Mouse (Mus musculus) small intestine, adult 10 weeks (tissue): ENCODE data around the gene Zfyve28. TPM values are rescaled to one million over a fixed set of nuclear protein-coding genes. Genes with fewer than 3 reads are reported as not detected.

ENCODE experiments used
- polyA plus RNA-seq: library from polyadenylated mRNA; stranded (reverse); fragments of 350-450 nt; fragmentation: Illumina TruSeq; extraction: RNeasy Lipid Tissue Mini Kit (QIAGEN cat#74804); gene quantifications from one replicate; pipeline ENCODE4 v1.2.3, GENCODE M21; 2014; ENCODE audit warnings: low replicate concordance

Zfyve28 gene
- polyA plus RNA-seq = not detected

GRCm38 (mm10) chr5:34288154-34288716 is at the start of gene Zfyve28, which contains the start of gene Cfap99:
TSS of gene Zfyve28 (minus strand) at chr5:34288449.
TSS of gene Cfap99 (plus strand) at chr5:34288600.

GRCm38 (mm10) chr5:34336097-34336774 is 48.0 kb upstream of the Zfyve28 start, which contains the start of gene Rnf4:
TSS of gene Rnf4 (plus strand) at chr5:34336289.

GRCm38 (mm10) chr5:34187601-34188316 is 100.5 kb downstream of the Zfyve28 start, which contains the start of gene Mxd4:
TSS of gene Mxd4 (minus strand) at chr5:34187720.

GRCm38 (mm10) chr5:34168950-34169891 is 119.0 kb downstream of the Zfyve28 start, which contains the start of the genes Poln and Haus3:
TSS of gene Poln (minus strand) at chr5:34169448.
TSS of gene Haus3 (minus strand) at chr5:34169527.

Other genes starting within 250 kb of the Zfyve28 start
- gene Poln, start 119.0 kb downstream of the Zfyve28 start, polyA plus RNA-seq = not detected
- gene Haus3, start 118.9 kb downstream of the Zfyve28 start, polyA plus RNA-seq = 42.7 TPM
- 5.5 TPM for gene Mxd4, start 100.7 kb downstream of the Zfyve28 start, polyA plus RNA-seq
- not detected for gene Cfap99, start 151 bp upstream of the Zfyve28 start, polyA plus RNA-seq
- 65.3 TPM for gene Rnf4, start 47.8 kb upstream of the Zfyve28 start, polyA plus RNA-seq
- 16.2 TPM for gene Fam193a, start 81.5 kb upstream of the Zfyve28 start, polyA plus RNA-seq
- gene Tnip2, start 225.5 kb upstream of the Zfyve28 start, polyA plus RNA-seq = 3.9 TPM
- gene Sh3bp2, start 237.4 kb upstream of the Zfyve28 start, polyA plus RNA-seq = 0.59 TPM